Mouse (Mus musculus): ENCODE results near the gene Sohlh2.

- TF ChIP-seq POLR2A (IDR thresholded peaks at IDR 0.05; ENCODE audit: low read depth, low read length) (no peak), CTCF (IDR thresholded peaks at IDR 0.05; ENCODE audit: borderline replicate concordance, insufficient read depth, low read length) (no peak)
Observed at GRCm38 (mm10) chr3:55148091-55148490, 33.7 kb upstream of the Sohlh2 start.

Data from embryonic fibroblast, embryonic 13.5 days (primary cell).